Mouse (Mus musculus): Measurements from ENCODE around the gene Dhcr24. TPM values are rescaled to one million over a fixed set of nuclear protein-coding genes. Genes with fewer than 3 reads are reported as not detected.

Gene Dhcr24
- polyA plus RNA-seq, 1 experiment from 2014 or later = 4.1 TPM

DNA sequence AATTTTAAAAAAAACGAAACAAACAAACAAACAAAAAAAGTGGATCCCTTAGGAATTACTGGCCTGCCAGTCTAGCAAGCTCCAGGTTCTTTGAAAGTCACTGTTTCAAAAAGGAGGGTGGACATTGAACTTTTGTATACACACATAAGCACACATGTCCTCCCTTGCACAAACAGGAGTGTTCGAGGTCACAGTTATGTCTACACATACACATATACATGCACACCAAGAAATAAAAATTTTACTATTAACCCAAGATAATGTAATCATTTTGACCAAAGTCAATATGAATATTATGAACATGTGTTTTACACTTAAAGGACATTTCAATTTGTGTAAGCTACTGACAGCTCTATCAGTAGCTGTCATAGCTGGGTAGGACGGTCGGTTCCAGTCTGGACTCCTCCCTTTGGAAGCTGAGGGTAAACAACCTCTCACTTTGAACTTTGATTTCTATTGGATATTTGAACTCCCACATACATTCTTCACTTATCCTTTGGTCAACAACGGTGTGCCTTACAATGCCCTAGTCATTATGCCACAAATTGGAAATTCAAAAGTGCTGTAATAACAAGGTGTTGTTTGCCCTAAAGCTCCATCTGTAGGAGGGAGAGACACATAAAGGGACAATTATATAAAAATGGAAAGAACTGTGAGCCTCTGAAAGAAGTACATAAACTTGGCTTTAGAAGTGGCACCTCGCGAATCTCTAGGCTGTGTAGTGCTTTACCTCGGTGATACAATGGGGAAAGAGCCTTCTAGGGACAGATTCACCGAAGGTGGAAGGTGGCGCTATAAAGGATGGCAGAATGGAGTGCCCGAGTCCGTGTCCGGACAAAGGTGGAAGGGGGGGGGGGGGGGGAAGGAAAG, 1.3 kb upstream of the Dhcr24 start:
- no peak overlapping the region for H3K9ac ChIP-seq (replicated peaks; ENCODE audit: low read length)
- H3K27ac ChIP-seq (ENCODE audit: low read length) = 0 out of 2 replicates have a peak overlapping the region, but pooled peaks have one; percentile 82
- H3K4me1 ChIP-seq (ENCODE audit: insufficient read depth, low read length) = peaks cover 33% of the 10 kb centered on the region
- peak overlapping the region; percentile 93 for H3K4me3 ChIP-seq (ENCODE audit: low read length)
- H3K27me3 ChIP-seq (ENCODE audit: insufficient read depth, low read length) = no peaks in the 10 kb centered on the region
- H3K9me3 ChIP-seq (ENCODE audit: low read length) = no peaks in the 10 kb centered on the region
- WGBS = 27% methylated on average over 13 of the region's 13 CpGs
- no peak for ATAC-seq (ENCODE audit: low FRiP score, low TSS enrichment)
- peak overlapping the region; percentile 95 for H3K4me2 ChIP-seq (replicated peaks; ENCODE audit: low read depth, low read length)
- H3K36me3 ChIP-seq (ENCODE audit: insufficient read depth, low read length) = peaks cover 5% of the 10 kb centered on the region

DNA sequence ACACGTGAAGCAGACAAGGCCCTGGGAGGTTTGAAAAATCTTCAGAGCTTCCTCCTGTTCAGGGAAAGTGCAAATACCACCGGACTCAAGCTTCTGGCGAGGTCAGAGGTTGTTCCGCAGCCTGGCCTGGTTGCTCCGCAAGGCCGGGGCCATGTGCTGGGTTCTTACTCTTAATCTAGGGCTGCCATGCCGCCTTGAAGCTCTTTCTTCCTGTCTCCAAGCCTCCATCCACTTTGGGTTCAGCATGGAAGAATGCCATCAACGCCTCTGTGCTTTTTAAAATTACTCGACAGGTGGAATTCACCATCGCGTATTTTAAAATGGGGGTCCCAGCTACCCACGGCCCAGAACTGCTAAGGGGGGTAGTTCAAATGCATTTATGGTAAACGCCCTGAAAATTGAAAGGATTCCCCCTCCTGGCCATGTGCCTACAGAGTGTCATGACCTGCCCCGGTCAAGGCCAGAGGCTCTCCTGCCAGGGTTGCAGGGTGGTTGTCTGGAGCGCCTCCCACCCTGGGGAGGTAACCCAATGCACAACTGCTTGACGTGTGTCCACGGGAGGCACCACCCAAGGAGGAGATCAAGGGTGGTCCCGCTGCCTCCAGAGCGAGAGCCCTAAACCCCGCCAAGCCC, 509 bp upstream of the Dhcr24 start:
- 2% methylated on average over 20 of the region's 20 CpGs for WGBS
- H3K4me3 ChIP-seq (ENCODE audit: low read length) = peak overlapping the region; percentile 93
- H3K36me3 ChIP-seq (ENCODE audit: insufficient read depth, low read length) = peaks cover 12% of the 10 kb centered on the region
- peak overlapping the region; percentile 95 for H3K4me2 ChIP-seq (replicated peaks; ENCODE audit: low read depth, low read length)
- H3K9me3 ChIP-seq (ENCODE audit: low read length) = no peaks in the 10 kb centered on the region
- H3K27me3 ChIP-seq (ENCODE audit: insufficient read depth, low read length) = no peaks in the 10 kb centered on the region
- peaks cover 33% of the 10 kb centered on the region for H3K4me1 ChIP-seq (ENCODE audit: insufficient read depth, low read length)
- H3K9ac ChIP-seq (replicated peaks; ENCODE audit: low read length) = peak overlapping the region; percentile 84
- H3K27ac ChIP-seq (ENCODE audit: low read length) = peak overlapping the region; percentile 82
- ATAC-seq (ENCODE audit: low FRiP score, low TSS enrichment) = peak; percentile 73

DNA sequence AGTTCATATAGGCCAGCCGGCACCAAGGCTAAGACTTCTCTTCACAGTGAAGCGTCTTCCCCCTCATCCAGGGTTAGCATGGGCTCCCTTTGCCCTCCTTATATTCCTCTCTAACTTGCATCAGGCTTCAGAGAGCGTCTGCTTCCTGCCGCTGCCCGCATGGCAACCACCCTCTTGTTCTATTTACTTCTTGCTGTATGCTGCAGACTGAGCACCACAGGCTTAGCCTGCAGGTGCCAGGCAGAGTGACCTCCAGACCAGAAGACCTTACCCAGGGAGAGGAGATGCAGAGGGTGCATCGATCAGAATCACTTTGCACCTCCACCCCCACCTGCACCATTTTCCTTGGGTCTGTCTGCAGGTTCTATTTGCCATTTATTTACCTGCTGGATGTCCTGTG, 1.2 kb downstream of the Dhcr24 start:
- Histone ChIP-seq H3K27ac (ENCODE audit: low read length) (no peak overlapping the region), H3K4me2 (replicated peaks; ENCODE audit: low read depth, low read length) (peak overlapping the region; percentile 95), H3K9me3 (ENCODE audit: low read length) (no peaks in the 10 kb centered on the region), H3K9ac (replicated peaks; ENCODE audit: low read length) (peak overlapping the region; percentile 84), H3K36me3 (ENCODE audit: insufficient read depth, low read length) (peaks cover 25% of the 10 kb centered on the region), H3K27me3 (ENCODE audit: insufficient read depth, low read length) (no peaks in the 10 kb centered on the region), H3K4me3 (ENCODE audit: low read length) (peak overlapping the region; percentile 93), H3K4me1 (ENCODE audit: insufficient read depth, low read length) (peaks cover 33% of the 10 kb centered on the region)
- ATAC-seq (ENCODE audit: low FRiP score, low TSS enrichment) = no peak
- 11% methylated on average over 6 of the region's 6 CpGs for WGBS

DNA sequence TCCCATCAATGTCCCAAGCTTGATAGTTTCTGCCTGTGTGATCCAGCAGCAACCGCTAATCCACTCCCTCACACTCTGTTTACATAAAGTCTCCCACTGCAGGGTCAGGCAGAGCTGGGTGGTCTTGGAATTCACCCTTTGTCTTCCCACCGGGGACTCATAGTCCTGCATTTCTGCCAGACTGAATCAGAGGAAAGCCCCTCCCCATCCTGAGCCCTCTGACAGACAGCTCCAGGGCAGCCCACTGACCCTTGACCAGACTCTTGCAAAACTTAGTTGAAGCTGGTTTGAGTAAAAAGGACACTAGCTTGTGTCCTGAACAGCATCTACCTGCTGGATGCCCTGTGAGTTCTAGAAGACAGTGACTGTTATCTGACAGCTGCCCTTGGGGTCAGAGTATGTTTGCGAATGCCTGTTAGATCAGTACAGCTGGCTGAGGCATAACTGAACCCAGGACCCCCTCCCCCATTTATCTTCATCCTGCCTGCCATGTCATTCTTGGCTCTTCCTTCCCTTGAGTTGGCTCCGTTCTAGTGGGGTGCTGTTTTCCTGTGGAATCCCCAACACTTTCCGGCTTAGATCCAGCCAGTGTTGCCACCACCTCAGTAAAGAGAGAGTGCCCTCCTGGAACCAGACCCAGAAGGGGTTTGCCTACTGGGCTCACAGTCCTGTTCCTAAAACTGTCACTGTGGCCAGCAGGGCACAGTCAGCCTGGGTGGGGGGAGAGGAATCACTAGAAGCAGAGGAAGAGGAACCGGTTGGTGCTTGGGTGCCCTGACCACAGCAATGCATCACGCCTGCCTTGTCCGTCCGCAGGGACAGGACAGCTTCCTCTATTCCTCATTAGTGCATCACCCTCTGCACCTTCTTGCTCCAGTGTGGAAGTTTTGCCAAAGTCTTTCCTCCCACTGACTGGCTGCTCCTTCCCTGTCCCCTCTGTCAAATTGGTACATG, 2.3 kb downstream of the Dhcr24 start:
- H3K4me2 ChIP-seq (replicated peaks; ENCODE audit: low read depth, low read length) = peak overlapping the region; percentile 95
- H3K27ac ChIP-seq (ENCODE audit: low read length) = no peak overlapping the region
- ATAC-seq (ENCODE audit: low FRiP score, low TSS enrichment) = peak; percentile 28; the same call in 1 of the 2 replicates
- H3K9ac ChIP-seq (replicated peaks; ENCODE audit: low read length) = 0 out of 2 replicates have a peak overlapping the region, but pooled peaks have one; percentile 13
- peaks cover 36% of the 10 kb centered on the region for H3K36me3 ChIP-seq (ENCODE audit: insufficient read depth, low read length)
- 47% methylated on average over 9 of the region's 9 CpGs for WGBS
- peak overlapping the region; percentile 93 for H3K4me3 ChIP-seq (ENCODE audit: low read length)
- H3K9me3 ChIP-seq (ENCODE audit: low read length) = no peaks in the 10 kb centered on the region
- H3K4me1 ChIP-seq (ENCODE audit: insufficient read depth, low read length) = peaks cover 33% of the 10 kb centered on the region
- no peaks in the 10 kb centered on the region for H3K27me3 ChIP-seq (ENCODE audit: insufficient read depth, low read length)

DNA sequence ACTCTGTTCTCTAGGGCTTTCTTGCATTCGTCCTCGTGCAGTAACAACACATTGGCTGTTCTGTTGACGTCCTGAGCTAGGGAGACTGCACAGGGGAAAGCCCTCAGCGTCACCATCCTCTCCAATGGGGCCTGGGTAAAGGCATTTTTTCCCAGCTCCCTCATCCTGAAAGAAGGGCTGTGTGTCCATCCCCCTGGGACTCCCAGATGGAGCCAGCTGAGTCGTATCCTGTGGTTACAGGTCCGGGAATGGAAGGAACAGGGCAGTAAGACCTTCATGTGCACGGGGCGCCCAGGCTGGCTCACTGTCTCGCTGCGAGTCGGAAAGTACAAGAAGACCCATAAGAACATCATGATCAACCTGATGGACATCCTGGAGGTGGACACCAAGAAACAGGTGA, 3.3 kb downstream of the Dhcr24 start:
- no peak overlapping the region for H3K4me2 ChIP-seq (replicated peaks; ENCODE audit: low read depth, low read length)

DNA sequence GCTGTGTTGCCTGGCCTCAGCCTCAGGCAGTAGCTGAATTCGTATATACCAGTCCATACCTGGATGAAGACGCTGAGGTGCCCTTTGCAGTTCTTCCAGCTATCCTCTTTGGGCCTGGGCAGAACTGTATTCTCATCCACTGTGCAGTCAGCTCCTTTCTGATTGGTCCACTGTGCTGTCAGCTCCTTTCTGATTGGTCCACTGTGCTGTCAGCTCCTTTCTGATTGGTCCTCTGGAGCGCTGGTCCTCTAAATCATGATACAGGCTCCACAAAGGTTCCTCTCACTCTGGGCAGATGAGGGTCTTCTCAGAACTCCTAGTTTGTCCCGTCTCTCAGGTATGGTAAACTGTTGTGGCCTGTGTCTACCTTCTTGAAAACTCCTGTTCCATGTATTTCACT, 8.8 kb downstream of the Dhcr24 start:
- WGBS = 90% methylated on average over 4 of the region's 4 CpGs
- no peak overlapping the region for H3K4me2 ChIP-seq (replicated peaks; ENCODE audit: low read depth, low read length)
- H3K36me3 ChIP-seq (ENCODE audit: insufficient read depth, low read length) = peaks cover 75% of the 10 kb centered on the region
- H3K4me3 ChIP-seq (ENCODE audit: low read length) = no peak overlapping the region
- no peak overlapping the region for H3K27ac ChIP-seq (ENCODE audit: low read length)
- no peaks in the 10 kb centered on the region for H3K27me3 ChIP-seq (ENCODE audit: insufficient read depth, low read length)
- no peak overlapping the region for H3K9ac ChIP-seq (replicated peaks; ENCODE audit: low read length)
- no peaks in the 10 kb centered on the region for H3K9me3 ChIP-seq (ENCODE audit: low read length)
- H3K4me1 ChIP-seq (ENCODE audit: insufficient read depth, low read length) = no peaks in the 10 kb centered on the region
- no peak for ATAC-seq (ENCODE audit: low FRiP score, low TSS enrichment)

More for the DNA sequence above, 3.3 kb downstream of the Dhcr24 start:
- Histone ChIP-seq H3K27ac (ENCODE audit: low read length) (no peak overlapping the region), H3K9me3 (ENCODE audit: low read length) (no peaks in the 10 kb centered on the region), H3K9ac (replicated peaks; ENCODE audit: low read length) (no peak overlapping the region), H3K27me3 (ENCODE audit: insufficient read depth, low read length) (no peaks in the 10 kb centered on the region), H3K36me3 (ENCODE audit: insufficient read depth, low read length) (peaks cover 36% of the 10 kb centered on the region), H3K4me3 (ENCODE audit: low read length) (no peak overlapping the region), H3K4me1 (ENCODE audit: insufficient read depth, low read length) (peaks cover 33% of the 10 kb centered on the region)
- 87% methylated on average over 11 of the region's 11 CpGs for WGBS
- no peak for ATAC-seq (ENCODE audit: low FRiP score, low TSS enrichment)

DNA sequence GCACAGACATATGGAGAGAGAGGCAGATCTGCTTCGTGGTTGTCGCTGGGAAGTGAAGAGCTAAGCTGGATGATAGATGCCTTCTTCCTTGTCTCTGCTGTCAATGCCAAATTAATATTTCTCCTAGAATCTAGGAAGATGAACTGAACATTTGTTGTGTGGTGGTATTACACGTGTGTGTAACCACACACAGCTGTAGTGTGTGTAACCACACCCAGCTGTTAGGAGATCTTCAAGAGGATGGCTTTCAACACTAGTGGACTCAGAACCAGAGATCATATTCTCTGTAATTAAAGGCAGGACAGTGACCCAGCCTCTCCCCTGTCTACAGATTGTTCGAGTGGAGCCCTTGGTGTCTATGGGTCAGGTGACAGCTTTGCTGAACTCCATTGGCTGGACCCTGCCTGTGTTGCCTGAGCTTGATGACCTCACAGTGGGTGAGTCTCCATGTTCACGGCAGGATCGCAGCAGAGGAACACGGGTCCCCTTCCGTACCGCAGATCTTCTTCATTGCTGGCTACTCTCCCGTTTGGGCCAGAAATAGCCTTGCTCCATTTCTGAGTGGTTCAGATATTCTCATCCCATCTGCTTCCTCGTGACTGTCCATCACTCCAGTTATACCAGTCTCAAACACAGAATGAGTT, 10.4 kb downstream of the Dhcr24 start:
- Histone ChIP-seq H3K27ac (ENCODE audit: low read length) (no peak overlapping the region), H3K36me3 (ENCODE audit: insufficient read depth, low read length) (peaks cover 69% of the 10 kb centered on the region), H3K4me1 (ENCODE audit: insufficient read depth, low read length) (no peaks in the 10 kb centered on the region), H3K9ac (replicated peaks; ENCODE audit: low read length) (no peak overlapping the region), H3K4me3 (ENCODE audit: low read length) (no peak overlapping the region), H3K9me3 (ENCODE audit: low read length) (no peaks in the 10 kb centered on the region), H3K27me3 (ENCODE audit: insufficient read depth, low read length) (no peaks in the 10 kb centered on the region), H3K4me2 (replicated peaks; ENCODE audit: low read depth, low read length) (no peak overlapping the region)
- WGBS = 86% methylated on average over 11 of the region's 11 CpGs
- ATAC-seq (ENCODE audit: low FRiP score, low TSS enrichment) = no peak

DNA sequence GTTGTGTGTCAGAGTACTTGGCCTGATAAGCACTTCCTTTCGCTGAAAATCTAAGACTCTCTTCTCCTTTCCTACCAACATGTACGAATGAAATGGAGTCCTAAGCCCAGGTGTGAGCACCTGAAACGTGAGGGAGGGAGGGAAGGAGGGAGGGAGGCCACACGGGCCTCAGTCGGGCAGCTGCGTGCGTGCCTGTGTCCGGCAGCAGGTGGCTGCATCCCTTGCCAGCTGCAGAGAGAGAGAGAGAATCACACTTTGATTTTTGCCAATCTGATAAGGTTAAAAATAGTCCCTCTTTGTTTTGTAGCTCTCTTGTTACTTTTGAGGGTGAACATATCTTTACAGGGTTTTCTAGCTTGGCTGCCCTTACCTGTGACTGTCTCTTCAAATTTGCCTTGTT, 14.2 kb downstream of the Dhcr24 start:
- Histone ChIP-seq H3K36me3 (ENCODE audit: insufficient read depth, low read length) (peaks cover 73% of the 10 kb centered on the region), H3K4me2 (replicated peaks; ENCODE audit: low read depth, low read length) (no peak overlapping the region), H3K27me3 (ENCODE audit: insufficient read depth, low read length) (no peaks in the 10 kb centered on the region), H3K27ac (ENCODE audit: low read length) (no peak overlapping the region), H3K4me3 (ENCODE audit: low read length) (no peak overlapping the region), H3K4me1 (ENCODE audit: insufficient read depth, low read length) (no peaks in the 10 kb centered on the region), H3K9ac (replicated peaks; ENCODE audit: low read length) (no peak overlapping the region), H3K9me3 (ENCODE audit: low read length) (no peaks in the 10 kb centered on the region)
- 87% methylated on average over 8 of the region's 8 CpGs for WGBS
- ATAC-seq (ENCODE audit: low FRiP score, low TSS enrichment) = no peak

DNA sequence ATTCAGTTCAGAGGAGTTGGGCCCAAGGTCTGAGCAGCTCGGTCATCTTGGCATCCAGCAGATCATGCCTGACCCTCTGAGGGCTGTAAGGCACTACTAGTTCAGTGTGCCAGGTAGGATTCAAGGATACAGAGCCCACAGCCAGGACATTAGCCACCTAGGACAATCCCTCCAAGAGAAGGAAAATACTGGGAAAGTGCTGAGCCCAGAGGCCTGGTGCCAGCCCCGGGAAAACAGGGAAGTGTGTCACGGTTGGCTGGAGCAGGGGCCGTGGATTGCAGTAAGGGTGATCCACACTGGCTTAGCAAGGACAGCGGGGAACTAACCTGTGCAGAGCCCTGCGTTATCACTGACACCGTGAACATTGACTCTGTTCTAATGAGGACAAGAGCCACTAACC, 16.7 kb downstream of the Dhcr24 start:
- Histone ChIP-seq H3K4me2 (replicated peaks; ENCODE audit: low read depth, low read length) (no peak overlapping the region), H3K27ac (ENCODE audit: low read length) (no peak overlapping the region), H3K9me3 (ENCODE audit: low read length) (no peaks in the 10 kb centered on the region)

More for the DNA sequence above, 16.7 kb downstream of the Dhcr24 start:
- 0 out of 2 replicates have a peak, but pooled peaks have one; percentile 28 for ATAC-seq (ENCODE audit: low FRiP score, low TSS enrichment)
- peaks cover 72% of the 10 kb centered on the region for H3K36me3 ChIP-seq (ENCODE audit: insufficient read depth, low read length)
- WGBS = 54% methylated on average over 7 of the region's 7 CpGs
- no peak overlapping the region for H3K9ac ChIP-seq (replicated peaks; ENCODE audit: low read length)
- no peak overlapping the region for H3K4me3 ChIP-seq (ENCODE audit: low read length)
- no peaks in the 10 kb centered on the region for H3K27me3 ChIP-seq (ENCODE audit: insufficient read depth, low read length)
- H3K4me1 ChIP-seq (ENCODE audit: insufficient read depth, low read length) = no peaks in the 10 kb centered on the region

All from kidney, embryonic 16.5 days (tissue).